Mouse (Mus musculus): ENCODE results near the gene Gm20708. TPM values are rescaled to one million over a fixed set of nuclear protein-coding genes. Genes with fewer than 3 reads are reported as not detected.

Gene Gm20708
- polyA plus RNA-seq, 1 experiment: 0.86 TPM

DNA sequence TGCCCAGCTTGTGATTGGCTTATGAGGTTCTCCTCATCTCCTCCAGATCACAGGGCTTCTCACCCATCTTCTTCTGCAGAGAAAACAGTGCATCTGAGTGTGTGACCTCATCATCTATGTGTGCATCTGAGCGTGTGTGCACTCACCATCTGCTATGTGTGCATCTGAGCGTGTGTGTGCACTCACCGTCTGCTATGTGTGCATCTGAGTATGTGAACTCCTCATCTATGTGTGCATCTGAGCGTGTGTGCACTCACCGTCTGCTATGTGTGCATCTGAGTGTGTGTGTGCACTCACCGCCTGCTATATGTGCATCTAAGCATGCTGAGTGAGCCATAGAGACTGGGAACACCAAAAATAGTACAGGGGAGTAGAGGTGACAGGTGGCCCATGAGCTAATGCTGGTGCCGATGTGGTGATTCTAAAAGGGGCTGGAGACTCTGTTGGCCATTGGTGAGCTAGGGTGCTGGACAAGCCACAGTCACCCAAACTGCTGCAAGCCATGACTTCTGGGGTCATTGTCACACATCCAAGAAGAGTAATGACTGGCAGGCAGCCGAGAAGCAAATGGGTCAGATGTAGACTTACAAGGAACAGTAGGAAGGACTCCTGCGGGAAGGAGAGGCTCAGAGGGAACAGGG, 71.0 kb downstream of the Gm20708 start:
- Histone ChIP-seq H3K4me3 (ENCODE audit: insufficient read depth, low read length) (no peak overlapping the region), H3K4me1 (ENCODE audit: control insufficient read depth, insufficient read depth, low read length) (no peaks in the 10 kb centered on the region; the same call in 1 of the 2 replicates), H3K27ac (ENCODE audit: insufficient read depth, low read length) (no peak overlapping the region)
- TF ChIP-seq CTCF (IDR thresholded peaks at IDR 0.05; ENCODE audit: extremely low read depth, insufficient read depth, low read length) (no peak), POLR2A (IDR thresholded peaks at IDR 0.05; ENCODE audit: extremely low read depth, insufficient read depth, low read length) (no peak)

- Histone ChIP-seq H3K4me3 (ENCODE audit: insufficient read depth, low read length) (no peak overlapping the region), H3K4me1 (ENCODE audit: control insufficient read depth, insufficient read depth, low read length) (no peaks in the 10 kb centered on the region; the same call in 1 of the 2 replicates), H3K27ac (ENCODE audit: insufficient read depth, low read length) (no peak overlapping the region)
- TF ChIP-seq CTCF (IDR thresholded peaks at IDR 0.05; ENCODE audit: extremely low read depth, insufficient read depth, low read length): no peak
- TF ChIP-seq POLR2A (IDR thresholded peaks at IDR 0.05; ENCODE audit: extremely low read depth, insufficient read depth, low read length): no peak
These were observed 71.5 kb downstream of the Gm20708 start for GRCm38 (mm10) chr11:117880977-117881358.

DNA sequence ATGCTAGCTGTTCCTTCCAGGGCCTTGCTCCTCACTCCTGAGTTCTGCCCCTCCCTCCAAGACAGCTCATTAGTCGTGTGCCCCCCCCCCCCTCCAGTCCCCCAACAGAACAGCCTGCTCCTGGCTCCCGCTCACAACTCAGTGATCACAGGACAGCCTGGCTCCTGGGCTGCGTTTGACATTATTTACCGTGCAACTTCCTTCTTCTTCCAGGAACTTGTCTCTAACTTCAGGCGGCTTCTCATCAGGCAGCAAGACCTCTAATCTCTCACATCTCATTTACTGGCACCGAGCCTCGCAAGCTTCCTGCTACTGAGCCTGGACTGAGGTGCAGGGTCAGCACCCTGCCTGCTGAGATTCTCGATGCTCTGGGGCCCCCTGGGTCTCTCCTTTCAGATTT, 72.3 kb downstream of the Gm20708 start:
- H3K4me1 ChIP-seq (ENCODE audit: control insufficient read depth, insufficient read depth, low read length): no peaks in the 10 kb centered on the region; the same call in 1 of the 2 replicates
- TF ChIP-seq POLR2A (IDR thresholded peaks at IDR 0.05; ENCODE audit: extremely low read depth, insufficient read depth, low read length): no peak
- no peak for TF ChIP-seq CTCF (IDR thresholded peaks at IDR 0.05; ENCODE audit: extremely low read depth, insufficient read depth, low read length)
- H3K4me3 ChIP-seq (ENCODE audit: insufficient read depth, low read length): no peak overlapping the region
- no peak overlapping the region for H3K27ac ChIP-seq (ENCODE audit: insufficient read depth, low read length)

- TF ChIP-seq CTCF (IDR thresholded peaks at IDR 0.05; ENCODE audit: extremely low read depth, insufficient read depth, low read length): no peak
- no peak for TF ChIP-seq POLR2A (IDR thresholded peaks at IDR 0.05; ENCODE audit: extremely low read depth, insufficient read depth, low read length)
- Histone ChIP-seq H3K4me3 (ENCODE audit: insufficient read depth, low read length) (no peak overlapping the region), H3K4me1 (ENCODE audit: control insufficient read depth, insufficient read depth, low read length) (no peaks in the 10 kb centered on the region; the same call in 1 of the 2 replicates), H3K27ac (ENCODE audit: insufficient read depth, low read length) (no peak overlapping the region)
These were observed 72.7 kb downstream of the Gm20708 start for GRCm38 (mm10) chr11:117882208-117882607.

GRCm38 (mm10) chr11:117886000-117886399, 76.5 kb downstream of the Gm20708 start:
- Histone ChIP-seq H3K27ac (ENCODE audit: insufficient read depth, low read length) (no peak overlapping the region), H3K4me1 (ENCODE audit: control insufficient read depth, insufficient read depth, low read length) (no peaks in the 10 kb centered on the region), H3K4me3 (ENCODE audit: insufficient read depth, low read length) (no peak overlapping the region)
- no peak for TF ChIP-seq CTCF (IDR thresholded peaks at IDR 0.05; ENCODE audit: extremely low read depth, insufficient read depth, low read length)

- no peak overlapping the region for H3K27ac ChIP-seq (ENCODE audit: insufficient read depth, low read length)
- H3K4me3 ChIP-seq (ENCODE audit: insufficient read depth, low read length): no peak overlapping the region
- TF ChIP-seq POLR2A (IDR thresholded peaks at IDR 0.05; ENCODE audit: extremely low read depth, insufficient read depth, low read length) (no peak), CTCF (IDR thresholded peaks at IDR 0.05; ENCODE audit: extremely low read depth, insufficient read depth, low read length) (no peak)
- no peaks in the 10 kb centered on the region for H3K4me1 ChIP-seq (ENCODE audit: control insufficient read depth, insufficient read depth, low read length)
These were observed 78.8 kb downstream of the Gm20708 start for GRCm38 (mm10) chr11:117888168-117888852.

GRCm38 (mm10) chr11:117888853-117889822, 79.7 kb downstream of the Gm20708 start:
- H3K27ac ChIP-seq (ENCODE audit: insufficient read depth, low read length): no peak overlapping the region
- TF ChIP-seq POLR2A (IDR thresholded peaks at IDR 0.05; ENCODE audit: extremely low read depth, insufficient read depth, low read length) (no peak), CTCF (IDR thresholded peaks at IDR 0.05; ENCODE audit: extremely low read depth, insufficient read depth, low read length) (no peak)
- H3K4me3 ChIP-seq (ENCODE audit: insufficient read depth, low read length): no peak overlapping the region; the same call in 1 of the 2 replicates
- no peaks in the 10 kb centered on the region for H3K4me1 ChIP-seq (ENCODE audit: control insufficient read depth, insufficient read depth, low read length)

Other genes with a start within 250 kb of the Gm20708 start
- gene Tnrc6c, start 155.4 kb upstream of the Gm20708 start, polyA plus RNA-seq (2012; rRNA removed): 46.9 and 54.7 TPM in 2 replicates
- gene Tmc8, start 27.6 kb upstream of the Gm20708 start, polyA plus RNA-seq (2012; rRNA removed): 0.54 and 0.79 TPM in 2 replicates
- gene Tmc6, start 27.5 kb upstream of the Gm20708 start, polyA plus RNA-seq (2012; rRNA removed): 9.1 and 9.7 TPM in 2 replicates
- 0.47 and 0.50 TPM in 2 replicates for gene 6030468B19Rik, start 12.0 kb upstream of the Gm20708 start, polyA plus RNA-seq (2012; rRNA removed)
- 10.6 and 13.5 TPM in 2 replicates for gene Syngr2, start within 50 bp of the Gm20708 start, polyA plus RNA-seq (2012; rRNA removed)
- gene Afmid, start 16.3 kb downstream of the Gm20708 start, polyA plus RNA-seq (2012; rRNA removed): 4.4 TPM in 2 replicates
- 1.0 and 1.9 TPM in 2 replicates for gene Tk1, start 16.4 kb downstream of the Gm20708 start, polyA plus RNA-seq (2012; rRNA removed)
- gene Birc5, start 39.6 kb downstream of the Gm20708 start, polyA plus RNA-seq (2012; rRNA removed): 2.2 TPM in 2 replicates
- 0.04 TPM in 1 of 2 replicates, not detected in the other for gene Tmem235, start 51.1 kb downstream of the Gm20708 start, polyA plus RNA-seq (2012; rRNA removed)
- 9.0 and 11.5 TPM in 2 replicates for gene Tha1, start 63.8 kb downstream of the Gm20708 start, polyA plus RNA-seq (2012; rRNA removed)
- 5.0 TPM in 2 replicates for gene Socs3, start 160.4 kb downstream of the Gm20708 start, polyA plus RNA-seq (2012; rRNA removed)
- gene Pgs1, start 176.6 kb downstream of the Gm20708 start, polyA plus RNA-seq (2012; rRNA removed): 81.6 and 86.6 TPM in 2 replicates